Mouse (Mus musculus) heart, postnatal 4 days (tissue): ENCODE measurements around the gene S100a5. TPM values are rescaled to one million over a fixed set of nuclear protein-coding genes. Genes with fewer than 3 reads are reported as not detected.

ENCODE experiments used
- DNase-seq: peaks from one replicate; pipeline ENCODE4 v3.0.0; 2021
- total RNA-seq, 2 experiments: library from RNA; stranded (reverse); gene quantifications; 2 replicates each; pipeline ENCODE4 v1.2.3; 2021

Gene S100a5
- total RNA-seq, 2 experiments from 2014 or later: not detected

GRCm38 (mm10) chr3:90626266-90627021 lies 18.1 kb downstream of the S100a5 start:
- DNase-seq: no peak

GRCm38 (mm10) chr3:90627366-90627765 lies 19.0 kb downstream of the S100a5 start:
- no peak for DNase-seq

- DNase-seq: peak; percentile 29
These were observed 19.5 kb downstream of the S100a5 start for GRCm38 (mm10) chr3:90627807-90628206.

- no peak for DNase-seq
These were observed 21.0 kb downstream of the S100a5 start for GRCm38 (mm10) chr3:90629298-90629697.

GRCm38 (mm10) chr3:90631984-90632383 lies 23.7 kb downstream of the S100a5 start:
- no peak for DNase-seq

GRCm38 (mm10) chr3:90638511-90639275 lies 30.4 kb downstream of the S100a5 start:
- no peak for DNase-seq

GRCm38 (mm10) chr3:90639511-90640154 lies 31.3 kb downstream of the S100a5 start:
- peak; percentile 31 for DNase-seq

GRCm38 (mm10) chr3:90640981-90641380 lies 32.7 kb downstream of the S100a5 start:
- no peak for DNase-seq

- DNase-seq: peak; percentile 67
These were observed 35.9 kb downstream of the S100a5 start for GRCm38 (mm10) chr3:90644220-90644619.

- no peak for DNase-seq
These were observed 39.0 kb downstream of the S100a5 start for GRCm38 (mm10) chr3:90647291-90647690.

- DNase-seq: no peak
These were observed 40.7 kb downstream of the S100a5 start for GRCm38 (mm10) chr3:90648981-90649380.

- DNase-seq: no peak
These were observed 41.5 kb downstream of the S100a5 start for GRCm38 (mm10) chr3:90649832-90650231.

- peak; percentile 80 for DNase-seq
These were observed 44.7 kb downstream of the S100a5 start for GRCm38 (mm10) chr3:90652878-90653508.

- DNase-seq: no peak
These were observed 45.4 kb downstream of the S100a5 start, which contains the start of gene S100a7a for GRCm38 (mm10) chr3:90653717-90654116. Gene S100a7a (plus strand): TSS chr3:90654017.

GRCm38 (mm10) chr3:90657405-90657804 lies 49.1 kb downstream of the S100a5 start:
- DNase-seq: peak; percentile 9

- no peak for DNase-seq
These were observed 51.2 kb downstream of the S100a5 start for GRCm38 (mm10) chr3:90659364-90660044.

Other genes starting within 250 kb of the S100a5 start
- 1 to 10 TPM; 3.4 to 3.9 TPM for gene Slc27a3, start 218.6 kb upstream of the S100a5 start, total RNA-seq
- gene Ints3, start 174.9 kb upstream of the S100a5 start, total RNA-seq: 10 to 100 TPM; 24.1 to 28.6 TPM
- gene Npr1, start 142.7 kb upstream of the S100a5 start, total RNA-seq: 10 to 100 TPM; 30.4 to 33.0 TPM
- gene Ilf2, start 132.4 kb upstream of the S100a5 start, total RNA-seq: 10 to 100 TPM; 69.0 to 74.2 TPM
- 10 to 100 TPM; 50.0 to 58.0 TPM for gene Snapin, start 117.5 kb upstream of the S100a5 start, total RNA-seq
- 100 to 1,000 TPM; 140 to 143 TPM for gene Chtop, start 99.0 kb upstream of the S100a5 start, total RNA-seq
- gene S100a1, start 94.1 kb upstream of the S100a5 start, total RNA-seq: 100 to 1,000 TPM; 282 to 313 TPM
- gene S100a13, start 94.1 kb upstream of the S100a5 start, total RNA-seq: 10 to 100 TPM; 34.2 to 37.9 TPM
- gene S100a14, start 81.7 kb upstream of the S100a5 start, total RNA-seq: under 1 TPM in 1 of 2 experiments, not detected in 1; 0.74 TPM
- 100 to 1,000 TPM; 101 to 106 TPM for gene S100a16, start 71.3 kb upstream of the S100a5 start, total RNA-seq
- gene S100a3, start 47.9 kb upstream of the S100a5 start, total RNA-seq: not detected
- gene S100a2, start 18.3 kb upstream of the S100a5 start, total RNA-seq: not detected
- gene Gm42674, start 6.6 kb upstream of the S100a5 start, total RNA-seq: not detected
- gene S100a4, start 4.8 kb upstream of the S100a5 start, total RNA-seq: 1 to 10 TPM; 7.6 to 9.5 TPM
- 10 to 100 TPM; 72.1 to 75.9 TPM for gene S100a6, start 4.4 kb downstream of the S100a5 start, total RNA-seq
- not detected for gene S100a7a, start 45.5 kb downstream of the S100a5 start, total RNA-seq
- gene S100a8, start 60.5 kb downstream of the S100a5 start, total RNA-seq: 10 to 100 TPM in 1 of 2 experiments, 1 to 10 TPM in 1; 6.8 to 10.4 TPM
- gene S100a9, start 87.2 kb downstream of the S100a5 start, total RNA-seq: 10 to 100 TPM in 1 of 2 experiments, 1 to 10 TPM in 1; 8.1 to 14.6 TPM
- gene Pglyrp4, start 118.4 kb downstream of the S100a5 start, total RNA-seq: not detected
- not detected for gene Gm5849, start 169.4 kb downstream of the S100a5 start, total RNA-seq